Mouse (Mus musculus) midbrain, embryonic 14.5 days (tissue): Measurements from ENCODE around the gene A630089N07Rik. TPM values are rescaled to one million over a fixed set of nuclear protein-coding genes. Genes with fewer than 3 reads are reported as not detected.

Experiments
- ATAC-seq: fragments of 200-750 bp; cut with Nextera tagmentation; 2 replicates; pipeline ENCODE4 v1.8.0; 2017; ENCODE audit warnings: moderate number of reproducible peaks, moderate library complexity; ENCODE audit not compliant: low FRiP score, low TSS enrichment
- DNase-seq: peaks from one replicate; pipeline ENCODE4 v3.0.0-alpha.2; 2015
- H3K27ac ChIP-seq: fragments of 300-500 bp; sonication (generic); replicated peaks from 2 replicates; pipeline ENCODE4 v1.5.1; 2014; ENCODE audit warnings: mild to moderate bottlenecking, low read depth, low read length, moderate library complexity
- H3K27me3 ChIP-seq: fragments of 300-500 bp; sonication (generic); 2 replicates; pipeline ENCODE4 v1.6.1; 2014; ENCODE audit warnings: low read length, control low read depth, mixed read lengths; ENCODE audit not compliant: control insufficient read depth, insufficient read depth
- H3K36me3 ChIP-seq: fragments of 300-500 bp; sonication (generic); 2 replicates; pipeline ENCODE4 v1.6.1; 2014; ENCODE audit warnings: low read length, control low read depth; ENCODE audit not compliant: control insufficient read depth, insufficient read depth
- H3K4me1 ChIP-seq: fragments of 300-500 bp; sonication (generic); 2 replicates; pipeline ENCODE4 v1.6.1; 2014; ENCODE audit warnings: mild to moderate bottlenecking, antibody characterized with exemption, low read length, control low read depth; ENCODE audit not compliant: control insufficient read depth, insufficient read depth
- H3K4me2 ChIP-seq: fragments of 300-500 bp; sonication (generic); 2 replicates; pipeline ENCODE4 v1.6.1; 2014; ENCODE audit warnings: mild to moderate bottlenecking, low read length, moderate library complexity
- H3K4me3 ChIP-seq: fragments of 300-500 bp; sonication (generic); replicated peaks from 2 replicates; pipeline ENCODE4 v1.5.1; 2014; ENCODE audit warnings: low read depth, low read length
- H3K9ac ChIP-seq: fragments of 300-500 bp; sonication (generic); replicated peaks from 2 replicates; pipeline ENCODE4 v1.6.1; 2014; ENCODE audit warnings: mild to moderate bottlenecking, low read length, moderate library complexity
- H3K9me3 ChIP-seq: fragments of 300-500 bp; sonication (generic); 2 replicates; pipeline ENCODE4 v1.6.1; 2016; ENCODE audit warnings: low read length, control low read depth, mixed read lengths; ENCODE audit not compliant: control insufficient read depth
- WGBS: fragments of 180-500 bp; shearing (Covaris S2); extraction: QIAGEN DNeasy Blood & Tissue Kit; methylation state at CpG from one replicate; pipeline ENCODE4 v1.1.7; 2014; 5-methylcytosine and 5-hydroxymethylcytosine counted together
- polyA plus RNA-seq: library from polyadenylated mRNA; unstranded; fragments of >200 nt; fragmentation: Nextera tagmentation; extraction: Ambion mirVana; gene quantifications from 2 replicates; pipeline ENCODE4 v1.2.1, GENCODE M21; 2014

A630089N07Rik gene
- polyA plus RNA-seq, 1 experiment from 2014 or later, result 13.5 TPM

DNA sequence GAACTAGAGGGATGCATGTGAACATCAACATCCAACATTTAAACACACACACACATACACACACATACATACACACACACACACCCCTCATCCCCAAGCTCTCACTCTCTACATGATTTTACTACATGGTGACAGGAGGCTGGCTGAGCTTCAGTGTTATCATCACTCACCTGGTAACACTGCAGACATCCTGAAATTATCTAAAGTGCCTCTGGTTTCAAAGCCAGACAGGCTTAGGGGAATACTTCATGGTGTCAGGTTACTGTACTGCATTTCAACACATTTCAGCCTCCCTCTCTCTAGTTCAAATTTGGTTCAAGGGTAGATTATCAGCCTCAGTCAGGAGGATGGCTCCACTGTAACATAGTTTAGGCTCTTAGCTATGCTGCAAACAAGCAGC is 124.6 kb downstream of the A630089N07Rik start:
- Histone ChIP-seq H3K4me1 (peaks cover 12% of the 10 kb centered on the region; the same call in 1 of the 2 replicates), H3K9me3 (no peaks in the 10 kb centered on the region), H3K27me3 (no peaks in the 10 kb centered on the region), H3K9ac (no peak overlapping the region), H3K4me3 (no peak overlapping the region), H3K36me3 (peaks cover 23% of the 10 kb centered on the region), H3K27ac (no peak overlapping the region), H3K4me2 (no peak overlapping the region)
- ATAC-seq (no peak), DNase-seq (no peak)

DNA sequence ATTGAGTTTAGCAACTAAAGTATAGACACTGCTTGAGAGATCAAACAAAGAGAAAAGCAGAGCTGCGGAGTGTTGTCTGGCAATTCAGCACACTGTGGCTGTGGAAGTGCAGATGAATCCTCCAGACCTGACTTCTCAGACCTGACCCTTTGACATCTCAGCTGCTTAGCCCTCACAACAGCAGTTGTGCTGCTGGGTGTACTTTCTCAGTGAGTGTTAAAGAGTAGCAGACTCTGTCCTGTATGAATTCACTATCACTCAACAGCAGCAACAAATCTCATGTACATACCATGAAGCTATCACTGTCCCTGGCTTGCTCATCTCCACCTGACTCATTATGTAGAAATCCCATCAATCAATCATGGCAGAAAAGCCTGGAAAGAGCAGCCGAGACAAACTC is 126.2 kb downstream of the A630089N07Rik start:
- Histone ChIP-seq H3K4me2 (no peak overlapping the region), H3K27me3 (no peaks in the 10 kb centered on the region), H3K9ac (no peak overlapping the region), H3K9me3 (no peaks in the 10 kb centered on the region), H3K27ac (no peak overlapping the region), H3K36me3 (peaks cover 40% of the 10 kb centered on the region), H3K4me3 (no peak overlapping the region), H3K4me1 (peaks cover 7% of the 10 kb centered on the region; the same call in 1 of the 2 replicates)
- WGBS, result 95% methylated on average over 2 of the region's 2 CpGs
- DNase-seq, result no peak
- ATAC-seq, result no peak

DNA sequence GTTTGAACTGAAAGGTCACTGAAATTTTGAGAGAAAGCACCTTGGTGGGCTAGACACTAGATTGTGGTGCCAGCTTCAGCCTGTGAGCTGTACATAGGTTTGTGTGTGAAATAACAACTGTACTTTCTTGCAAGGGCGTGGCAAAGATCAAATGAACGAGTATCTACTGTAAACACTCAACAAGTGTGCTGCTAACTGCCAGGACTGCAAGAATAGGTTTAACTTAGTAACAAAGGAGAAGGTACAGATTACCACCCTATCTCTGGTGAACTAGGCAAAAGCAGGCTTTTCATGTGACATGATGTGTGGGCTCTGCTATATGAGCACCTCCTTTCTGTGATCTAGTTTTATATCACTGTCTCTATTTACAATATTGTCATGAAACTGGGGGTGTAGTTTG is 128.9 kb downstream of the A630089N07Rik start:
- Histone ChIP-seq H3K9me3 (no peaks in the 10 kb centered on the region), H3K4me2 (no peak overlapping the region), H3K27me3 (no peaks in the 10 kb centered on the region), H3K4me1 (no peaks in the 10 kb centered on the region), H3K36me3 (peaks cover 61% of the 10 kb centered on the region), H3K9ac (no peak overlapping the region), H3K27ac (no peak overlapping the region), H3K4me3 (no peak overlapping the region)
- 95% methylated on average over 2 of the region's 2 CpGs for WGBS
- no peak for ATAC-seq
- no peak for DNase-seq

DNA sequence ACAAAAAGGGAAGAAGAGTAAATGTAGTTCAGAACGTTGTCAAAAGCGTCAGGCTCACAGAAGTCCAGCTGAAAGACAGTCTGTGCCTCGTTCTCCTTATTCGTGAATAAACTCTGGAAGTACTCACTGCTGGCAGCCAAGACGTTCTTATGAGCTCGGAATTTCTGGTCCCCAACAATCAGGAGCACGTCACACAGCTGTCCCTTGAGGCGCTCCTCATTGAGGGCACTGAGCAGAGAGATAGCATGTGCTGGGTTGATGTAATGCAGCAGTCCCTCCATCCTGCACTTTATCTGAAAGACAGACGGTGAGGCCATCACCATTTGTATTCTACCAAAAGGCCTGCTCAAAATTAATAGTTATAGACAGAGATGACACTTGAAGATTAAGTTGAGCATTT is 129.4 kb downstream of the A630089N07Rik start:
- no peak overlapping the region for H3K4me2 ChIP-seq
- no peak overlapping the region for H3K4me3 ChIP-seq
- 90% methylated on average over 9 of the region's 9 CpGs for WGBS
- H3K9me3 ChIP-seq, result no peaks in the 10 kb centered on the region
- no peaks in the 10 kb centered on the region for H3K4me1 ChIP-seq
- H3K27ac ChIP-seq, result no peak overlapping the region
- DNase-seq (no peak), ATAC-seq (no peak)
- peaks cover 64% of the 10 kb centered on the region for H3K36me3 ChIP-seq
- H3K9ac ChIP-seq, result no peak overlapping the region
- H3K27me3 ChIP-seq, result no peaks in the 10 kb centered on the region

DNA sequence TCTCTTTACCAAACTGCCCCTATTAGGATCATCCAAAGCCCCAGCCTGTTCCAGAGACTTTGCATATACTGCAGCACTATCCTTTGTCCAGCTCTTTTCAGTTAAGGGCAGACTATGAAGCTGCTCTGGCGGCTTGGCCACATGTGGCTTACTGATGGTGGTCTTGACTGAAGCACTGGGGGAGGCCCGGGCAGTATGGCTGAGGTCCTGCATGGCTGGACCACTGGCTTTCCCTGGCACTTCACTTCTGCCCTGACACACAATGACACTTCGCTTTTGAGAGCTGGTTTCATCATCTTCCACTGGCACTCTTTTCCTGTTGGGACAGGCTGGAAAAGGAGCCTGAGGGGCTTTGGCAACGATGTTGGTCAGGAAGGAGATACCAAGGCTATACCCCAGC is 129.9 kb downstream of the A630089N07Rik start:
- Histone ChIP-seq H3K9me3 (no peaks in the 10 kb centered on the region), H3K4me2 (no peak overlapping the region), H3K4me3 (no peak overlapping the region), H3K9ac (no peak overlapping the region), H3K4me1 (no peaks in the 10 kb centered on the region), H3K27me3 (no peaks in the 10 kb centered on the region), H3K27ac (no peak overlapping the region), H3K36me3 (peaks cover 64% of the 10 kb centered on the region)
- 98% methylated on average over 4 of the region's 4 CpGs for WGBS
- DNase-seq (no peak), ATAC-seq (no peak)

Other genes with a start within 250 kb of the A630089N07Rik start
- 10.5 and 13.2 TPM in 2 replicates for gene Prdm15, start 230.6 kb downstream of the A630089N07Rik start, polyA plus RNA-seq
- gene C2cd2, start 119.9 kb downstream of the A630089N07Rik start, polyA plus RNA-seq, result 9.2 and 11.7 TPM in 2 replicates
- gene Zbtb21, start 119.8 kb downstream of the A630089N07Rik start, polyA plus RNA-seq, result 11.0 and 12.7 TPM in 2 replicates
- gene B230307C23Rik, start 85.1 kb downstream of the A630089N07Rik start, polyA plus RNA-seq, result 19.8 and 27.3 TPM in 2 replicates